Mouse (Mus musculus) bone marrow macrophage, adult 2 months (primary cell): ENCODE measurements around the gene Taf9. TPM values are rescaled to one million over a fixed set of nuclear protein-coding genes. Genes with fewer than 3 reads are reported as not detected.

Source experiments
- H3K27ac ChIP-seq: 2 replicates; pipeline ENCODE4 v1.5.1; 2012; ENCODE audit warnings: low read depth, low read length; ENCODE audit not compliant: insufficient read depth
- H3K4me1 ChIP-seq: 2 replicates; pipeline ENCODE4 v1.6.1; 2012; ENCODE audit warnings: low read length; ENCODE audit not compliant: control insufficient read depth, insufficient read depth
- H3K4me3 ChIP-seq: 2 replicates; pipeline ENCODE4 v1.5.1; 2012; ENCODE audit warnings: mild to moderate bottlenecking, low read length, moderate library complexity; ENCODE audit not compliant: insufficient read depth
- CTCF ChIP-seq: IDR thresholded peaks from 2 replicates; pipeline ENCODE4 v1.5.1; 2012; ENCODE audit warnings: low read depth, mild to moderate bottlenecking, low read length, moderate library complexity
- POLR2A ChIP-seq: IDR thresholded peaks from 2 replicates; pipeline ENCODE4 v1.6.1; 2012; ENCODE audit warnings: mild to moderate bottlenecking, low read depth, low read length, borderline replicate concordance
- polyA plus RNA-seq: library from polyadenylated mRNA; stranded (reverse); fragments of >200 nt; gene quantifications from 2 replicates; pipeline ENCODE4 v1.2.4, GENCODE M21; 2012; ENCODE audit not compliant: missing spikeins, insufficient read depth, insufficient read length

Gene Taf9
- polyA plus RNA-seq = 2.1 and 3.5 TPM in 2 replicates

GRCm38 (mm10) chr13:100651439-100652186, at the start of gene Taf9:
TSS of gene Taf9 (plus strand) at chr13:100651579.
- TF ChIP-seq CTCF (no peak), POLR2A (no peak)
- peak within 1 kb of the TSS; percentile 93 for H3K27ac ChIP-seq
- H3K4me3 ChIP-seq = peak within 1 kb of the TSS; percentile 73
- peaks cover 4% of the 10 kb centered on the region; the same call in 1 of the 2 replicates for H3K4me1 ChIP-seq

GRCm38 (mm10) chr13:100602239-100602902, 49.0 kb upstream of the Taf9 start:
- Histone ChIP-seq H3K4me3 (no peak overlapping the region), H3K27ac (no peak overlapping the region), H3K4me1 (peaks cover 13% of the 10 kb centered on the region)
- TF ChIP-seq POLR2A (no peak), CTCF (no peak)

DNA sequence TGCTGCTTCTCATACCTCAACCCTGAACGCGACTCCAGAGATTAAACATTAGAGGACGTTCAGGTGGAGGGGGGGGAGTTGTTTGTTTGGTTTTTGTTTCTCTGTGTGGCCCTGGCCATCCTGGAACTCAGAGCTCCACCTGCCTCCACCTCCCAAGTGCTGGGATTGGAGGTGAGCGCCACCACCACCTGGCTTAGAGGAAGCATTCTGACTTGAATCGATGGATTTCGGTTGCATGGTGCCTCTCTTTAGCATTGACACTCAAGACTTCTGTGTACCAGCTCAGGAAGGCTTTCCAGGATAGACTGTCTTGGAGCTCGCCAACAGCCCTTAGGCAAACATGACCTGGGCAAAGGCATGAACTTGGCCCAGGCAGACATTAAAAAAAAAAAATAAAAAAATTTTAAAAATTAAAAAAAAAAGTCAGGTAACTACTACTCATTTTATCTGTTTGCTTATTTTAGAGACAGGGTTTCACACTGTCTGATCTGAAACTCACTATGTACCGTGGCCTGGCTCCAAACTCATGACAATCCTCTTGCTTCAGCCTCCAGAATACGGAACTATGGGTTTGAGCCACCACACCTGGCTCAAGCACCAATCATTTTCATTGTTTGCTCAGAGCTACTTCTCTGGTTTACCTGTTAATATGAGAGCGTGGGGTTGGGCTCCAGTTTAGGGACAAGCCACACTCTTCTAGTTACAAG, 48.2 kb upstream of the Taf9 start:
- peaks cover 13% of the 10 kb centered on the region for H3K4me1 ChIP-seq
- no peak overlapping the region for H3K4me3 ChIP-seq
- TF ChIP-seq CTCF (no peak), POLR2A (no peak)
- no peak overlapping the region for H3K27ac ChIP-seq

DNA sequence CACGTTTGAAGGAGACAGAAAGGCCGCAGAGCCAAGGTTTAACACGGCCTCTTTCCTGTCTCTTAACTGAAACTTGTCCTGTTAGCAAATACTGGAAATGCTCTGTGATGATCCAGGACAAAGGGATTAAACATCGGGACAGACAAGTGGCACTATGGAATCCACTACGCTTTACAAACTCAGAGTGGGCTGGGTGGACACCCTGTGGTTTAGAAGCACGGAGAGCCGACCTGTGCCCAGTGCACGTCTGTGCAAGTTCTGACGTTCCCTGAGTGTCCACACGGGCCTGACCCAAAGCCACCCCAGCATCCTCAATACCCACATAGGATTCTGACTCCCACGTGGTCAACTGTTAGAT, 47.7 kb upstream of the Taf9 start:
- Histone ChIP-seq H3K4me1 (peaks cover 13% of the 10 kb centered on the region), H3K4me3 (no peak overlapping the region)
- no peak for TF ChIP-seq POLR2A

DNA sequence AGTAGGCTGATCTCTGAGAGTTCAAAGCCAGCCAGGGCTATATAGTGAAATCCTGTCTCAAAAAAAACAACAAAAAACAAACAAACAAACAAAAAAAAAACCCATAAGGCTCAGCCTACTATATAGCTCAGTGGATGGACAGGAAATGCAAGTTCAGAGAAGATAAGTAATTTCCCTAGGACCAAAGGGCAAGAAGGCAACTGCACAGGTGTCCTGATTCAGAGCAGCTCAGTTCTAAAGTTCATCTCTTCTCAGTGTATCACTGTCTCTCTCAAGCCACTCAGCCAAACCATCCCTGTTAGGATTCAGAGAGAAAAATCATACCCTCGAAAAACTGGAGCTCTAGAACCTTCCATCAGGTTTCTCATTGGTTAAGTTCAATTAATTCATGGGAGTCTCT, 45.5 kb upstream of the Taf9 start:
- peaks cover 13% of the 10 kb centered on the region for H3K4me1 ChIP-seq
- H3K4me3 ChIP-seq = no peak overlapping the region
- no peak overlapping the region for H3K27ac ChIP-seq
- TF ChIP-seq POLR2A (no peak), CTCF (no peak)

More for the DNA sequence above, 47.7 kb upstream of the Taf9 start:
- H3K27ac ChIP-seq = no peak overlapping the region

DNA sequence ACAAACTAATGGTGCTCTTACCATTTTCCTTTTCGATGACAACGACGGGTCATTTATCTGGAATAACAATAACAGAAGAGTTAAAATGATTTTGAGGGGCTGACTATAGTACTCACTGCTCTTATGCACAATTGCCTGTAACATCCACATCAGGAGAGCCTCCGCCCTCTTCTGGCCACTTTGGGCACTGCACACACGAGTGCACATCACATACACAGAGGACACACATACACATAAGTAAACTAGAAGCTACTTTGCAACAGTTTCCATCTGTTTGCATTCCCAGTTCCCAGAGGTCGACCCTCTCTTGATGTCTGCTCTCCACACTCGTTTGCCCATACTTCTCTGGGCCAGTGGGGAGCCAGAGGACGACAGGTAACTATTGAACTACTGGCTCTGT, 43.6 kb upstream of the Taf9 start:
- Histone ChIP-seq H3K4me3 (no peak overlapping the region), H3K27ac (no peak overlapping the region), H3K4me1 (peaks cover under 1% of the 10 kb centered on the region)
- TF ChIP-seq CTCF (no peak), POLR2A (no peak)

- H3K4me3 ChIP-seq = no peak overlapping the region
- no peak overlapping the region for H3K27ac ChIP-seq
- TF ChIP-seq POLR2A (no peak), CTCF (no peak)
- H3K4me1 ChIP-seq = no peaks in the 10 kb centered on the region
Observed at GRCm38 (mm10) chr13:100611266-100611665, 40.1 kb upstream of the Taf9 start.

- no peaks in the 10 kb centered on the region for H3K4me1 ChIP-seq
- no peak overlapping the region for H3K27ac ChIP-seq
- no peak for TF ChIP-seq CTCF
- TF ChIP-seq POLR2A = no peak
- H3K4me3 ChIP-seq = no peak overlapping the region
Observed at GRCm38 (mm10) chr13:100612251-100612650, 39.1 kb upstream of the Taf9 start.

DNA sequence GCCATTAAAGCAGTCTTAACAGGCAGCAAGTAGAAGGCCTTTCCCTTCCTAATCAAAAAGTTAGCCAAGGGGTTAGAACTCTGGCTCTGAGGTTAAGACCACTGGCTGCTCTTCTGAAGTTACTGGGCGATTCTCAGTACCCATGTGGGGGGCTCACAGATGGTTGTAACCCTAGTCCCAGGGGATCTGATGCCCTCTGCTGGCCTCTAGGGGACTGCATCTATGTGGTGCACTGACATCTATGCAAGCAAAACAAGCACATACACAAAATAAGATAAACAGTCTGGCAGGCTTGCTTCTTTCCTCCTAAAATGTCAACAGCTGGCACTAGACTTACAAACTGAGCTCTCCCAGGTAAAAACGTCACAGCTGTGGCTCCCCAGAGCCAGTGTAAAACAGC, 38.5 kb upstream of the Taf9 start:
- TF ChIP-seq CTCF = peak; percentile 24; the same call in 1 of the 2 replicates
- no peak for TF ChIP-seq POLR2A
- H3K4me3 ChIP-seq = no peak overlapping the region
- H3K27ac ChIP-seq = no peak overlapping the region
- H3K4me1 ChIP-seq = no peaks in the 10 kb centered on the region

- H3K27ac ChIP-seq = no peak within 1 kb of the TSS
- H3K4me1 ChIP-seq = no peaks in the 10 kb centered on the region
- peak within 1 kb of the TSS; percentile 55 for H3K4me3 ChIP-seq
- TF ChIP-seq POLR2A (no peak), CTCF (0 out of 2 replicates have a peak, but pooled peaks have one; percentile 11)
Observed at GRCm38 (mm10) chr13:100616181-100617087, 34.9 kb upstream of the Taf9 start, which contains the start of gene Marveld2. TSS of gene Marveld2 (minus strand) at chr13:100616971.
